Mouse (Mus musculus) MEL (cell line): Measurements from ENCODE around the gene Nup214. TPM values are rescaled to one million over a fixed set of nuclear protein-coding genes. Genes with fewer than 3 reads are reported as not detected.

Experiments
- DNase-seq: peaks from one replicate; pipeline ENCODE4 v3.0.0; 2011; ENCODE audit warnings: low read depth, low spot score
- H3K27ac ChIP-seq: 2 replicates; pipeline ENCODE4 v1.5.1; 2012; ENCODE audit warnings: low read depth, mild to moderate bottlenecking, control low read depth, low read length, moderate library complexity; ENCODE audit not compliant: control insufficient read depth
- H3K27me3 ChIP-seq, 2 experiments: fragments of 150-350 bp in 1 of 2; sonication (generic) in 1 of 2; 2 replicates each; pipeline ENCODE4 v1.6.1; 2012; ENCODE audit warnings: low read length in 2 of 2, mild to moderate bottlenecking in 2 of 2, improper control_type of control experiment in 1 of 2, moderate library complexity in 1 of 2; ENCODE audit not compliant: insufficient read depth in 2 of 2, control insufficient read depth in 1 of 2
- H3K36me3 ChIP-seq, 2 experiments: 2 replicates each; pipeline ENCODE4 v1.6.1; 2012 to 2014; ENCODE audit warnings: low read length in 2 of 2, improper control_type of control experiment in 1 of 2, inconsistent platforms in 1 of 2, mild to moderate bottlenecking in 1 of 2; ENCODE audit not compliant: insufficient read depth in 2 of 2, control insufficient read depth in 1 of 2
- H3K4me1 ChIP-seq, 2 experiments: fragments of 150-350 bp in 1 of 2; sonication (generic) in 1 of 2; 2 replicates each; pipeline ENCODE4 v1.6.1; 2012; ENCODE audit warnings: low read length in 2 of 2, improper control_type of control experiment in 1 of 2, mild to moderate bottlenecking in 1 of 2; ENCODE audit not compliant: insufficient read depth in 2 of 2, control insufficient read depth in 1 of 2
- H3K4me3 ChIP-seq, 2 experiments: fragments of 150-350 bp in 1 of 2; sonication (generic) in 1 of 2; 2 replicates each; pipeline ENCODE4 v1.5.1; 2012; ENCODE audit warnings: low read depth in 2 of 2, low read length in 2 of 2, mild to moderate bottlenecking in 2 of 2, moderate library complexity in 2 of 2, control low read depth in 1 of 2, improper control_type of control experiment in 1 of 2; ENCODE audit not compliant: control insufficient read depth in 1 of 2, insufficient read depth in 1 of 2
- H3K79me2 ChIP-seq: 2 replicates; pipeline ENCODE4 v1.6.1; 2012; ENCODE audit warnings: mild to moderate bottlenecking, low read length, moderate library complexity; ENCODE audit not compliant: control insufficient read depth, poor library complexity, insufficient read depth
- H3K9ac ChIP-seq: 2 replicates; pipeline ENCODE4 v1.6.1; 2012; ENCODE audit warnings: low read depth, mild to moderate bottlenecking, control low read depth, low read length, moderate library complexity; ENCODE audit not compliant: control insufficient read depth, poor library complexity, severe bottlenecking
- H3K9me3 ChIP-seq: fragments of 150-350 bp; sonication (generic); replicated peaks from 2 replicates; pipeline ENCODE4 v1.6.1; 2012; ENCODE audit warnings: mild to moderate bottlenecking, low read length, improper control_type of control experiment, moderate library complexity; ENCODE audit not compliant: insufficient read depth
- CHD1 ChIP-seq: IDR thresholded peaks from 2 replicates; pipeline ENCODE4 v1.6.1; 2012; ENCODE audit warnings: low read depth, mild to moderate bottlenecking, inconsistent platforms, low read length, improper control_type of control experiment
- E2F4 ChIP-seq: IDR thresholded peaks from 2 replicates; pipeline ENCODE4 v1.6.1; 2011; ENCODE audit warnings: low read depth, low read length, improper control_type of control experiment, borderline replicate concordance
- ELF1 ChIP-seq: IDR thresholded peaks from 2 replicates; pipeline ENCODE4 v1.6.1; 2014; ENCODE audit warnings: low read depth, mild to moderate bottlenecking, inconsistent platforms, low read length, improper control_type of control experiment, moderate library complexity
- ETS1 ChIP-seq: IDR thresholded peaks from 2 replicates; pipeline ENCODE4 v1.6.1; 2012; ENCODE audit warnings: low read depth, mild to moderate bottlenecking, inconsistent platforms, low read length, improper control_type of control experiment, moderate library complexity
- HCFC1 ChIP-seq: IDR thresholded peaks from 2 replicates; pipeline ENCODE4 v1.6.1; 2012; ENCODE audit warnings: low read depth, mild to moderate bottlenecking, inconsistent platforms, low read length, improper control_type of control experiment, moderate library complexity
- KAT2A ChIP-seq: conservative IDR thresholded peaks from 2 replicates; pipeline ENCODE4 v1.6.1; 2012; ENCODE audit warnings: low read depth, low read length, improper control_type of control experiment, inconsistent platforms
- MAFK ChIP-seq: IDR thresholded peaks from 2 replicates; pipeline ENCODE4 v1.6.1; 2011; ENCODE audit warnings: low read depth, mild to moderate bottlenecking, low read length, improper control_type of control experiment, borderline replicate concordance
- MAZ ChIP-seq: IDR thresholded peaks from 2 replicates; pipeline ENCODE4 v1.6.1; 2012; ENCODE audit warnings: low read depth, mild to moderate bottlenecking, inconsistent platforms, low read length, improper control_type of control experiment
- MYB ChIP-seq: IDR thresholded peaks from 2 replicates; pipeline ENCODE4 v1.6.1; 2011; ENCODE audit warnings: mild to moderate bottlenecking, low read depth, low read length, improper control_type of control experiment
- MYC ChIP-seq: IDR thresholded peaks from 2 replicates; pipeline ENCODE4 v1.6.1; 2011; ENCODE audit warnings: low read depth, mild to moderate bottlenecking, low read length, improper control_type of control experiment, moderate library complexity
- NELFE ChIP-seq: IDR thresholded peaks from 2 replicates; pipeline ENCODE4 v1.6.1; 2011; ENCODE audit warnings: low read depth, low read length, improper control_type of control experiment
- POLR2AphosphoS2 ChIP-seq: IDR thresholded peaks from 2 replicates; pipeline ENCODE4 v1.6.1; 2011; ENCODE audit warnings: low read length, improper control_type of control experiment
- RAD21 ChIP-seq: IDR thresholded peaks from 2 replicates; pipeline ENCODE4 v1.6.1; 2011; ENCODE audit warnings: mild to moderate bottlenecking, low read depth, low read length, improper control_type of control experiment
- RCOR1 ChIP-seq: IDR thresholded peaks from 2 replicates; pipeline ENCODE4 v1.6.1; 2012; ENCODE audit warnings: low read depth, mild to moderate bottlenecking, inconsistent platforms, low read length, improper control_type of control experiment
- SIN3A ChIP-seq: IDR thresholded peaks from 2 replicates; pipeline ENCODE4 v1.6.1; 2012; ENCODE audit warnings: low read length, improper control_type of control experiment, inconsistent platforms
- TAL1 ChIP-seq: IDR thresholded peaks from 2 replicates; pipeline ENCODE4 v1.6.1; 2012; ENCODE audit warnings: mild to moderate bottlenecking, inconsistent platforms, low read length, moderate library complexity, mixed read lengths
- TCF12 ChIP-seq: IDR thresholded peaks from 2 replicates; pipeline ENCODE4 v1.6.1; 2014; ENCODE audit warnings: low read depth, mild to moderate bottlenecking, inconsistent platforms, low read length, improper control_type of control experiment, moderate library complexity
- UBTF ChIP-seq: IDR thresholded peaks from 2 replicates; pipeline ENCODE4 v1.6.1; 2012; ENCODE audit warnings: low read depth, mild to moderate bottlenecking, inconsistent platforms, low read length, improper control_type of control experiment, moderate library complexity, borderline replicate concordance; ENCODE audit not compliant: insufficient read depth
- ZNF384 ChIP-seq: IDR thresholded peaks from 2 replicates; pipeline ENCODE4 v1.6.1; 2012; ENCODE audit warnings: low read depth, mild to moderate bottlenecking, inconsistent platforms, low read length, improper control_type of control experiment
- polyA plus RNA-seq, 2 experiments: library from polyadenylated mRNA; stranded (reverse) in 1 of 2; unstranded in 1 of 2; fragments of >175 nt in 1 of 2; fragments of >200 nt in 1 of 2; gene quantifications; 2 replicates each; pipeline versions ENCODE4 v1.2.1 to v1.2.4; 2012; ENCODE audit warnings: low replicate concordance in 2 of 2, low read depth in 1 of 2; ENCODE audit not compliant: insufficient read length in 2 of 2, insufficient read depth in 1 of 2, missing spikeins in 1 of 2
- total RNA-seq: library from RNA; depleted of rRNA; stranded (reverse); fragments of 300-350 nt; gene quantifications from 2 replicates; pipeline ENCODE4 v1.2.3, GENCODE M21; 2012

Nup214 gene
- total and polyA plus RNA-seq, 3 experiments: 71.4 to 163 (median 78.6) TPM

DNA sequence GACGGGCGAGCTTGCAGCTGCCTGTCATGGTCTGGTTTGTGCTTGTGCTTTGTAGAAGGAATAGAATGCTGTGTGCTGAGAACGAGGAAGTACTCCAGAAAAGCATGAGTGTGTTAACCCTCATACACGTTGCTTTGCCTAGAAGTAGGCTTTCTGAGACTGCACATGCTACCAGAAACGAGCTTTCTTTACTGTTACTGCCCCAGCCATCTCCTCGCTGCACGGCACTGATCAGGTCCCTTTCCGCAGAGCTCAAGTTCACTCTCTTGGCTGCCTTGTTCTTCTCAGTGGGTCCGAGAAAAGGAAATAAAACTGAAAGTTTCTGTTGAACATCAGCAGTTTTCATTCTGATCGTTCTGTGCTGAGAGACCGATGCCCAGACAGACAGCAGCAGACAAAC, 34.5 kb downstream of the Nup214 start:
- Histone ChIP-seq H3K79me2 (no peaks in the 10 kb centered on the region), H3K27ac (no peak overlapping the region), H3K9me3 (no peaks in the 10 kb centered on the region), H3K4me1 (no peaks in the 10 kb centered on the region), H3K9ac (no peak overlapping the region)
- DNase-seq: no peak
- TF ChIP-seq MAZ: no peak
- TF ChIP-seq, all 39 proteins: peak for 0
- H3K27me3 ChIP-seq: no peaks in the 10 kb centered on the region
- peaks cover 0 to 29% of the 10 kb centered on the region in 2 experiments; a peak in 2 of 4 replicates for H3K36me3 ChIP-seq
- H3K4me3 ChIP-seq: no peak overlapping the region

DNA sequence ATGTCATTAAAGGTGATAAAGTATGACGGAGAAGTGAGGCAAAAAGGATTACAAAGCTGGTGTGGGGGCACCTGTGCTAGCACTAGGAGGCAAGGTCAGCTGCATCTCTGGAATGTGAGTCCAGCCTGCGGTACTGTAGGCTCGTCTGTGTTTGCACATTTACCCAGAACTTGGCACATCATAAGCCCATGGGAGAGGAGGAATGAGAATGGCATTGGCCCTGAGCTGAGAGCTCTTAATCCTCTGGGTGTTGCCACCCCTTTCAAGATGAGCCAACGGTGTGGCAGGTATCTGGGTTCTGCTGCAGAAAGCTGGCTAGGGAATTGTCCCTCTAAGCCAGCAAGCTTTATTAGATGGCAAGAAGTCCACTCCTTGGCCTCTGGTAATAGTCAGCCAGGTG, 45.5 kb downstream of the Nup214 start:
- Histone ChIP-seq H3K4me3 (no peak overlapping the region), H3K4me1 (no peaks in the 10 kb centered on the region), H3K27ac (no peak overlapping the region), H3K27me3 (no peaks in the 10 kb centered on the region), H3K9ac (no peak overlapping the region), H3K79me2 (no peaks in the 10 kb centered on the region), H3K36me3 (peaks cover 0 to 35% of the 10 kb centered on the region in 2 experiments; a peak in 2 of 4 replicates), H3K9me3 (no peaks in the 10 kb centered on the region)
- no peak for DNase-seq
- TF ChIP-seq ETS1 (no peak), RAD21 (no peak), KAT2A (no peak), ZNF384 (no peak), HCFC1 (no peak), POLR2AphosphoS2 (no peak), RCOR1 (no peak), E2F4 (no peak), ELF1 (no peak), SIN3A (no peak), MYB (no peak), TCF12 (no peak), UBTF (no peak), TAL1 (no peak), NELFE (no peak), MAFK (no peak), CHD1 (no peak), MYC (no peak)
